Mouse (Mus musculus) myocyte (in vitro differentiated cells): Measurements from ENCODE around the gene Mab21l1.

ENCODE experiments used
- CEBPB ChIP-seq: IDR thresholded peaks from 2 replicates; pipeline ENCODE4 v1.6.1; 2011; ENCODE audit warnings: mild to moderate bottlenecking, moderate library complexity; ENCODE audit not compliant: poor library complexity, insufficient read depth, severe bottlenecking
- E2F4 ChIP-seq: IDR thresholded peaks from one replicate; pipeline ENCODE4 v1.6.1; 2011; ENCODE audit warnings: mild to moderate bottlenecking, control low read depth, moderate library complexity; ENCODE audit not compliant: insufficient read depth
- MAX ChIP-seq: IDR thresholded peaks from one replicate; pipeline ENCODE4 v1.6.1; 2011; ENCODE audit warnings: low read depth, mild to moderate bottlenecking, control low read depth
- MYOD1 ChIP-seq, 3 experiments: IDR thresholded peaks; one replicate each; pipeline ENCODE4 v1.6.1; 2011; ENCODE audit warnings: control low read depth in 2 of 3, low read depth in 2 of 3, mild to moderate bottlenecking in 2 of 3, moderate library complexity in 1 of 3; ENCODE audit not compliant: insufficient read length in 2 of 3, control insufficient read depth in 1 of 3
- MYOG ChIP-seq, 3 experiments: IDR thresholded peaks; one replicate each; pipeline ENCODE4 v1.6.1; 2011; ENCODE audit warnings: control low read depth in 2 of 3, low read depth in 2 of 3, mild to moderate bottlenecking in 2 of 3; ENCODE audit not compliant: insufficient read length in 2 of 3, control insufficient read depth in 1 of 3, insufficient read depth in 1 of 3
- POLR2A ChIP-seq: IDR thresholded peaks from one replicate; pipeline ENCODE4 v1.6.1; 2011; ENCODE audit warnings: low read depth, mild to moderate bottlenecking, control low read depth, moderate library complexity; ENCODE audit not compliant: insufficient read length
- POLR2AphosphoS2 ChIP-seq: IDR thresholded peaks from one replicate; pipeline ENCODE4 v1.6.1; 2011; ENCODE audit warnings: low read depth, control low read depth; ENCODE audit not compliant: insufficient read length
- REST ChIP-seq: IDR thresholded peaks from one replicate; pipeline ENCODE4 v1.6.1; 2011; ENCODE audit warnings: mild to moderate bottlenecking, control low read depth, moderate library complexity; ENCODE audit not compliant: insufficient read depth, insufficient read length
- SRF ChIP-seq: IDR thresholded peaks from one replicate; pipeline ENCODE4 v1.6.1; 2011; ENCODE audit warnings: low read depth; ENCODE audit not compliant: control insufficient read depth, insufficient read length
- TCF12 ChIP-seq: IDR thresholded peaks from one replicate; pipeline ENCODE4 v1.6.1; 2011; ENCODE audit warnings: mild to moderate bottlenecking, control low read depth; ENCODE audit not compliant: poor library complexity, insufficient read depth, severe bottlenecking
- TCF3 ChIP-seq: IDR thresholded peaks from one replicate; pipeline ENCODE4 v1.6.1; 2011; ENCODE audit warnings: low read depth, control low read depth; ENCODE audit not compliant: insufficient read length
- USF1 ChIP-seq: IDR thresholded peaks from one replicate; pipeline ENCODE4 v1.6.1; 2011; ENCODE audit warnings: low read depth, mild to moderate bottlenecking, control low read depth, moderate library complexity

GRCm38 (mm10) chr3:55743885-55744284, 38.4 kb upstream of the Mab21l1 start:
- TF ChIP-seq TCF12: no peak
- no peak for TF ChIP-seq POLR2A
- TF ChIP-seq MYOD1 (IDR thresholded peaks at IDR 0.05; ENCODE audit: control insufficient read depth in 1 of 3, insufficient read length in 2 of 3, low read depth in 2 of 3): no peak
- no peak for TF ChIP-seq MAX
- TF ChIP-seq USF1: no peak
- no peak for TF ChIP-seq REST
- TF ChIP-seq POLR2AphosphoS2: no peak
- TF ChIP-seq MYOG (IDR thresholded peaks at IDR 0.05; ENCODE audit: control insufficient read depth in 1 of 3, insufficient read depth in 1 of 3, insufficient read length in 2 of 3, low read depth in 2 of 3): no peak
- TF ChIP-seq E2F4: no peak
- TF ChIP-seq CEBPB: no peak
- TF ChIP-seq SRF: no peak
- no peak for TF ChIP-seq TCF3
